Mouse (Mus musculus): ENCODE measurements around the gene Gm49395. TPM values are rescaled to one million over a fixed set of nuclear protein-coding genes. Genes with fewer than 3 reads are reported as not detected.

Gm49395 gene
- polyA plus RNA-seq, 1 experiment from 2014 or later, result 2.9 TPM

DNA sequence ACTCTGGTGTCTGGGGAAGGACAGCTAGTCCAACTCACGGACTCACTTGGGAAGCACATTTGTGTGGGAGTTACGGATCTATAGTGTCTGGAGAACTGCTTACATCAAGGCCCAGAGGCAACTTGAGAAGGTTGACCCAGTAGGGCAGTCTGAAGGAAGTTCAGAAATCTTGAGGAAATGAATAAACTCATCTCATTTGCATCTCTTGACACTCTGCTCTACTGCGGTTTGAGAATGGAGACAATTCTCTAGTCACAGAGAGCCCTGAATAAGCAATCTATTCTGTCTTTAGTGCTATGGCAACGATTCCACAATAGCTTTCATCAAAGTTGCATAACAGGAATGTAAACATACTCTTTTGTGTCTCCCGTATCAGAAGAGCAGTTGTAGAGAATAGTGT, 4.8 kb downstream of the Gm49395 start:
- Histone ChIP-seq H3K27ac (replicated peaks) (no peak overlapping the region), H3K27me3 (peaks cover 17% of the 10 kb centered on the region), H3K9ac (no peak overlapping the region), H3K36me3 (no peaks in the 10 kb centered on the region), H3K4me3 (no peak overlapping the region), H3K4me1 (replicated peaks) (peaks cover 11% of the 10 kb centered on the region), H3K4me2 (no peak overlapping the region), H3K9me3 (no peaks in the 10 kb centered on the region)
- WGBS, result 48% methylated on average over 5 of the region's 5 CpGs
- no peak for ATAC-seq (ENCODE audit: low FRiP score, low read depth)

DNA sequence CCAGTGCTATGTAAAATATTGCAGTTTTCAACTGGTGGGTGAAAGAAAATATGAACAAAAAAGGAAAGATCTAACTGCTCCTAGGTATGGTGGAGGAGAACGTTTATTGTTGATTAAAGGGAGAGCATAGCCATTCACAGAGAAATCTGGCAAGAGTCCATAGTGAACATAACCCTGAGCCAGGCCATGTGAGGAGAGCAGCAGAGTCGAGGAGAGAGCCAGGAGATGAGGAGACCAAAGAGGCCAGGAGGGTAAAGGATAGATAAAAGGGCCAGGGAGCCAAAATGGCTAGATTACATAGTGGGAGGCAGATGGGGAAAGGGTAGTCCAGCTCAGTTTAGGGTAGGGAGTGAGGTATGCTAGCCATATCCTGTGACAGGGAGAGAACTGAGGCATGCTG, 5.5 kb downstream of the Gm49395 start:
- no peaks in the 10 kb centered on the region for H3K36me3 ChIP-seq
- no peak overlapping the region for H3K4me2 ChIP-seq
- no peak overlapping the region for H3K27ac ChIP-seq (replicated peaks)
- no peak overlapping the region for H3K4me3 ChIP-seq
- H3K9ac ChIP-seq, result no peak overlapping the region
- H3K27me3 ChIP-seq, result peaks cover 16% of the 10 kb centered on the region
- H3K9me3 ChIP-seq, result no peaks in the 10 kb centered on the region
- H3K4me1 ChIP-seq (replicated peaks), result peaks cover 6% of the 10 kb centered on the region
- ATAC-seq (ENCODE audit: low FRiP score, low read depth), result no peak
- 36% methylated on average over 2 of the region's 2 CpGs for WGBS

- H3K4me3 ChIP-seq, result no peak overlapping the region
- no peak overlapping the region for H3K4me2 ChIP-seq
- no peaks in the 10 kb centered on the region for H3K9me3 ChIP-seq
- H3K27me3 ChIP-seq, result peaks cover 8% of the 10 kb centered on the region
- H3K4me1 ChIP-seq (replicated peaks), result peaks cover 8% of the 10 kb centered on the region
- H3K9ac ChIP-seq, result no peak overlapping the region
- no peaks in the 10 kb centered on the region for H3K36me3 ChIP-seq
- WGBS, result 96% methylated on average over 2 of the region's 2 CpGs
- H3K27ac ChIP-seq (replicated peaks), result no peak overlapping the region
- no peak for ATAC-seq (ENCODE audit: low FRiP score, low read depth)
Observed at GRCm38 (mm10) chr13:115095392-115095791, 6.3 kb downstream of the Gm49395 start.

- peaks cover 15% of the 10 kb centered on the region for H3K36me3 ChIP-seq
- H3K27ac ChIP-seq (replicated peaks), result no peak overlapping the region
- H3K4me3 ChIP-seq, result no peak overlapping the region
- no peak overlapping the region for H3K9ac ChIP-seq
- peaks cover 22% of the 10 kb centered on the region for H3K4me1 ChIP-seq (replicated peaks)
- H3K9me3 ChIP-seq, result no peaks in the 10 kb centered on the region
- peak overlapping the region; percentile 91; the same call in 1 of the 2 replicates for H3K4me2 ChIP-seq
- WGBS, result 70% methylated on average over 3 of the region's 3 CpGs
- ATAC-seq (ENCODE audit: low FRiP score, low read depth), result no peak
- no peaks in the 10 kb centered on the region for H3K27me3 ChIP-seq
Observed at GRCm38 (mm10) chr13:115091511-115091910, 10.2 kb downstream of the Gm49395 start.

- no peak for ATAC-seq (ENCODE audit: low FRiP score, low read depth)
- Histone ChIP-seq H3K27me3 (no peaks in the 10 kb centered on the region), H3K9me3 (no peaks in the 10 kb centered on the region), H3K9ac (peak overlapping the region; percentile 25), H3K27ac (replicated peaks) (no peak overlapping the region), H3K4me2 (peak overlapping the region; percentile 91), H3K4me3 (peak overlapping the region; percentile 73), H3K36me3 (peaks cover 18% of the 10 kb centered on the region), H3K4me1 (replicated peaks) (peaks cover 22% of the 10 kb centered on the region)
- WGBS, result 51% methylated on average over 9 of the region's 9 CpGs
Observed at GRCm38 (mm10) chr13:115090977-115091445, 10.7 kb downstream of the Gm49395 start.

DNA sequence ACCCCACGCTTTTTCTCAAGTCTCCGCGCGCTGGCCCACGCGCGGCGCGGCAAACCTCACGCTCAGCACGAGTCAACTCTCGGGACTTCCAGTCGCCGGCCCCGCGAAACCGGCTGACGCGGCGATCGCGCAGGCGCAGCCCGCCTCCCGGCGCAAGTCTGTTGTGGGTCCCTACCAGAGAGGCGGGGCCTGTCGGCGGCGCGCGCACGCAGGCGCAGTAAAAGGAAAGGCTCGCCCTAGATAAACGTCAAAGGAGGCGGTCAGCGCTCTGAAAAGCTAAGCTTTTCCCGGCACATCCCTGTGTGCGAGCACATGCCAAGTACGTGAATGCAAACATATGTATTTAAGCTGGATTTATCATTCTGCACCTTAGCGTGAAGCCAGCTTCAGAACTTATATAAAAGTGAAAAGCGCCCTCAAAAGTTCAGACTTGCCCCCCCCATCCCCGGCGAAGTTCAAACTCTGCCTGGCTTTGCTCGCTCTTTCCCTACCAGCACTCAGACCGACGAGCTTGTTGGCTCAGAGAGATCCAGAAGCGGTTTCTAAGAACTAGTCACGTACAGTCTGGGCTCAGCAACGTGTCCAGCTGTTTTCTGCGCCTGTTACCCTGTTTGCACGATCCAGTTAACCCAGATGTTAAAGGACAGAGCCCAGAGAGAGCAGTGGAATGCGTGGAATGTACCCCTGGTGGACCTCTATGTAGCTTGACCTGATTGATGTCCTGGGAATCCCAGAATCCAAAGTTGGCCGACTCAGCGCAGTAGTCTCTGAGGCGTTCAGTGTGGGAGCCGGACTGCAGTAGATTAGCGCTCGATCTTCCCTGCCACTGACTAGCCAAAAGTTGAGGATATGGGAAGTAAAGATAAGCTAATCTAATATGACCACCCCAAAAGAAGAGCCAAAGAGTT, 11.4 kb downstream of the Gm49395 start, which contains the start of gene Pelo:
Gene Pelo (minus strand): TSS at position 118 of the 908 bp plus-strand sequence.
- H3K9ac ChIP-seq, result peak within 1 kb of the TSS; percentile 71
- H3K36me3 ChIP-seq, result peaks cover 21% of the 10 kb centered on the region
- H3K27ac ChIP-seq (replicated peaks), result peak within 1 kb of the TSS; percentile 75
- peak within 1 kb of the TSS; percentile 91 for H3K4me2 ChIP-seq
- peaks cover 22% of the 10 kb centered on the region for H3K4me1 ChIP-seq (replicated peaks)
- H3K9me3 ChIP-seq, result no peaks in the 10 kb centered on the region
- WGBS, result under 1% methylated on average over 60 of the region's 60 CpGs
- H3K4me3 ChIP-seq, result peak within 1 kb of the TSS; percentile 73
- H3K27me3 ChIP-seq, result no peaks in the 10 kb centered on the region
- ATAC-seq (ENCODE audit: low FRiP score, low read depth), result peak; percentile 97

DNA sequence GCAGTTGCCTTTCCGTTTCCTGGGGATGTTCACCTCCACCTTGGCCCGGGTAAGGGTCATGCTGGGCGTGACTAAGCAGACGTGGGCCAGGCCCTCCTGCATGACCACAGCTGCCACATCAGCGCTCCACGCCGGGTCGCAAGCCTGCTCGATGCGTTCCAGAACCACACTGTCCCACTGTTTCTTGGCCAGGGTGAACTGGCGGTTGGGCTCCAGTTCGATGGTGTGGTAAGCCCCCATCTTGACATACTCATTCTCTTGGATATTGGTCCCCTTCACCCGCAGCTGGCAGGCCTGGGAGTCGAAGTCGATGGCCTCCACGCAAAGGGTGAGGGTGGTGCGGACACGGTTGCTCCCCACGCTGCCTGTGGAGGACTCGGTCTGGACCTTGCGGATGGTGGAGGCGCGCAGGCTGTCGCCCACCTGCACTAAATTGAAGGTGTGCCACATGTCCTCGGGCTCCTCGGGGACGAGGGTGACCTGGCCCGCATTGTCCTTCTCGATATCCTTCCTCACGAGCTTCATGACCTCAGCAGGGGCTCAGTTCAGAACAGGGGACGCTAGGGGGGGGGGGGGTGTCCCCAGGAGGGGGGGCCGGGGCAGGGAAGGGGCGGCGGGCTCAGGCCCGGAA, 12.2 kb downstream of the Gm49395 start:
- H3K36me3 ChIP-seq, result peaks cover 21% of the 10 kb centered on the region
- no peaks in the 10 kb centered on the region for H3K9me3 ChIP-seq
- peak overlapping the region; percentile 91 for H3K4me2 ChIP-seq
- H3K4me1 ChIP-seq (replicated peaks), result peaks cover 22% of the 10 kb centered on the region
- H3K9ac ChIP-seq, result peak overlapping the region; percentile 71
- no peaks in the 10 kb centered on the region for H3K27me3 ChIP-seq
- ATAC-seq (ENCODE audit: low FRiP score, low read depth), result peak; percentile 71
- peak overlapping the region; percentile 75 for H3K27ac ChIP-seq (replicated peaks)
- 6% methylated on average over 30 of the region's 35 CpGs for WGBS
- peak overlapping the region; percentile 73 for H3K4me3 ChIP-seq

GRCm38 (mm10) chr13:115089020-115089394, 12.7 kb downstream of the Gm49395 start:
- Histone ChIP-seq H3K4me1 (replicated peaks) (peaks cover 22% of the 10 kb centered on the region), H3K9me3 (no peaks in the 10 kb centered on the region), H3K4me2 (peak overlapping the region; percentile 91), H3K4me3 (peak overlapping the region; percentile 73), H3K9ac (peak overlapping the region; percentile 71), H3K27me3 (no peaks in the 10 kb centered on the region), H3K27ac (replicated peaks) (no peak overlapping the region), H3K36me3 (peaks cover 21% of the 10 kb centered on the region)
- ATAC-seq (ENCODE audit: low FRiP score, low read depth), result no peak
- 60% methylated on average over 11 of the region's 11 CpGs for whole genome bisulfite sequencing

GRCm38 (mm10) chr13:115085974-115086373, 15.7 kb downstream of the Gm49395 start:
- ATAC-seq (ENCODE audit: low FRiP score, low read depth), result no peak
- H3K27me3 ChIP-seq, result no peaks in the 10 kb centered on the region
- 96% methylated on average over 6 of the region's 6 CpGs for WGBS
- H3K9ac ChIP-seq, result no peak overlapping the region
- H3K4me3 ChIP-seq, result no peak overlapping the region
- H3K9me3 ChIP-seq, result no peaks in the 10 kb centered on the region
- no peak overlapping the region for H3K4me2 ChIP-seq
- no peak overlapping the region for H3K27ac ChIP-seq (replicated peaks)
- peaks cover 21% of the 10 kb centered on the region for H3K36me3 ChIP-seq
- H3K4me1 ChIP-seq (replicated peaks), result peaks cover 20% of the 10 kb centered on the region

DNA sequence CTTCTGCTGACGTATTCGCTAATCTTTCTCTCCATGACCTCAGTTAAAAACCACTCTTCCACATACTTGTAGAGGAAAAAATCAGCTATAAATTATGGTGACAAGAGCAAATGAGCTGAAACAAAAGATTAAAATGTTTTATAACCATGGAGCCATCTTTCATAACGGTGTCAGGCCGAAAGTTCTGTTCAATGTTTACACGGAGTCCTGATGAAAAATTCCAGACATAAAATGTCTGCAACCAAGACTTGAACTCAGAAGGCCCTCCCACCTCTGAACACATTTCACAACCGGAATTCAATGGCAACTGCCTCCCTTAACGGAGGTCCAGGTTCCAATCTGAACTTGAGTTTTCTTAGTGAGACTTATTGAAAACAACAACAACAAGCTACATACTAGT, 19.4 kb downstream of the Gm49395 start:
- no peak overlapping the region for H3K4me2 ChIP-seq
- H3K36me3 ChIP-seq, result peaks cover 12% of the 10 kb centered on the region; the same call in 1 of the 2 replicates
- no peak overlapping the region for H3K27ac ChIP-seq (replicated peaks)
- ATAC-seq (ENCODE audit: low FRiP score, low read depth), result no peak
- 91% methylated on average over 7 of the region's 7 CpGs for WGBS
- H3K9me3 ChIP-seq, result no peaks in the 10 kb centered on the region
- H3K4me1 ChIP-seq (replicated peaks), result no peaks in the 10 kb centered on the region
- H3K9ac ChIP-seq, result no peak overlapping the region
- no peaks in the 10 kb centered on the region for H3K27me3 ChIP-seq
- no peak overlapping the region for H3K4me3 ChIP-seq

DNA sequence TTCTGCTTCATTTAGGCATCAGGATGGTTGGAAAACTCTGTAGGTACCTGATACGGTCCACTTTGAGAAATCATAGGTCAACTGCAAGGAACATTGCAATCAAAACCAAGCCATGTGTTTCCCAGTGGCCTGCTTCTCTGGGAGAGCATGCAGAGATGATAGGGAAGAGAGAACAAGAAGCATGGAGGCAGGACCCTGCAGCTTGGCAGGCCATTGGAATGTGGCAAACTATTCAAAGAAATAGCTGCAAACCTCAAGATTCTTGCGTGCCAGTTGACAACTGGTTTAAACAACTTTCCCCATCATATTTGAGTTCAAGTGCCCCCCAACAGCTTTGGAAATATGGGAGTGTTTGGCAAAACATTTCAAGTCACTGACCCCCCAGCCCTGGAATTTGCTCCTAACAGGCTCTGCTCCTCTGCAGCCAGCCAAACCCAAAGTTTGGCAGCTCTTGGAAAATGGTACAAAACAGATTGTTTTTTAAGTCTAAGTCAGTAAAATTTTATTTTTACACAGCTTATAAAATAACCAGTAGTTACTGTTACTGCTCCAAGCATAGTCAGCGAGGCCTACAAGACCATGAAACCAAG, 21.6 kb downstream of the Gm49395 start:
- no peaks in the 10 kb centered on the region for H3K36me3 ChIP-seq
- H3K27me3 ChIP-seq, result no peaks in the 10 kb centered on the region
- H3K27ac ChIP-seq (replicated peaks), result no peak overlapping the region
- H3K4me3 ChIP-seq, result no peak overlapping the region
- no peaks in the 10 kb centered on the region for H3K4me1 ChIP-seq (replicated peaks)
- H3K9me3 ChIP-seq, result no peaks in the 10 kb centered on the region
- 93% methylated on average over 3 of the region's 3 CpGs for WGBS
- no peak for ATAC-seq (ENCODE audit: low FRiP score, low read depth)
- no peak overlapping the region for H3K4me2 ChIP-seq
- H3K9ac ChIP-seq, result no peak overlapping the region
